8 mouse cellular contexts compared by ENCODE assay signal in the genomic region with DNA sequence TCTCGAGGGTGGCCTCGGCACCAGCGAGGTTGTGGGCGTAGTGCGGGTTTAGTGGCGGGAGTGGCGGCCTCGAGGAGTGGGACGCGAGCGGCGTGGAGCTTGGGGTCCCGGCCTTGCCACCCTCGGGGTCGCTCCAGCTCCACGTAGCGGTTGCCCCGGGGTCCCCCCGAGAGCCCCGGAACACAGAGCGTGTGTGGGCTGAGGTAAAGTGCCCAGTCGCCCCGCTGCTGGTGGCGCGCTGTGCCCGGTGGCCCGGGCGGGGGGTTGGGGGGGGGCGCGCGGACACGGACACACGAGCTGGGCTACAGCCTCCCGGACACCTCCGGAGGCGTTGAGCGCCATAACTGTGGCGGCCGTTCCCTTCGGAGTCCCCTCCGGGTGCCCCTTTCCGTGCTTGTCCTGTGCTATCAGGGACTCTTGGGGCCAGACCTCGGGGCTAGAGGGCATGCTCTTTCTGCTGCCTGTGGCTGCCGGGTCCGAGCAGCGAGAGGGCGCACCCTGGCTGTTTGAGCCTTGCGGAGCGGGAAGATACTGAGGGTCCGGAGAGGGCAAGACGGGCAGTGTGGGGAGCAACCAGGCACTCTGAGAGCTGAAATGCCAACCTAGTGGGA. TPM values are rescaled to one million over a fixed set of nuclear protein-coding genes. Genes with fewer than 3 reads are reported as not detected.
DNase-seq lines count a peak whose midpoint lies in the region; ATAC-seq and TF ChIP-seq lines count a peak whose summit lies in the region.

No protein-coding gene starts in this region.

- H3K9ac ChIP-seq in intestine, embryonic 15.5 days = peak overlapping the region; percentile 57
- H3K9ac ChIP-seq in liver, embryonic 15.5 days = peak overlapping the region; percentile 70

- no peaks in the 10 kb centered on the region for H3K27me3 ChIP-seq in intestine, embryonic 15.5 days (replicated peaks)
- no peaks in the 10 kb centered on the region for H3K27me3 ChIP-seq in liver, embryonic 15.5 days
- H3K27me3 ChIP-seq in testis, adult 2 months (ENCODE audit: control insufficient read depth, insufficient read depth, low read length) = no peaks in the 10 kb centered on the region

- no peaks in the 10 kb centered on the region for H3K4me1 ChIP-seq in intestine, embryonic 15.5 days (replicated peaks)
- H3K4me1 ChIP-seq in liver, embryonic 15.5 days (replicated peaks) = peaks cover 6% of the 10 kb centered on the region; the same call in 1 of the 2 replicates
- no peaks in the 10 kb centered on the region; the same call in 1 of the 2 replicates for H3K4me1 ChIP-seq in testis, adult 2 months (ENCODE audit: control insufficient read depth, insufficient read depth, low read length)

- ATAC-seq in intestine, embryonic 15.5 days = no peak; the same call in 1 of the 2 replicates
- ATAC-seq in liver, embryonic 15.5 days (ENCODE audit: insufficient read depth) = peak; percentile 39

- peak; percentile 61 for DNase-seq in 3134 (ENCODE audit: extremely low read depth, insufficient read length, low spot score)
- peak; percentile 48 for DNase-seq in Muller cell, postnatal 12 days (ENCODE audit: inconsistent ontology term)
- peak; percentile 35 to 43 for DNase-seq in cerebellum, postnatal 14 days
- peak; percentile 20 for DNase-seq in gastrocnemius, postnatal 25 days
- peak; percentile 1 to 7 for DNase-seq in natural killer cell, adult 2 months (ENCODE audit: low spot score in 2 of 2)

- H3K36me3 ChIP-seq in intestine, embryonic 15.5 days = no peaks in the 10 kb centered on the region
- 0 out of 2 replicates have a peak, but pooled peaks cover 4% of the 10 kb centered on the region for H3K36me3 ChIP-seq in liver, embryonic 15.5 days (replicated peaks)
- H3K36me3 ChIP-seq in testis, adult 2 months (ENCODE audit: control insufficient read depth, insufficient read depth, low read length) = no peaks in the 10 kb centered on the region

- 14% methylated on average over 51 of the region's 51 CpGs for WGBS in intestine, embryonic 15.5 days
- WGBS in liver, embryonic 15.5 days (ENCODE audit: insufficient replicate concordance) = 15% methylated on average over 41 of the region's 51 CpGs

- peak overlapping the region; percentile 61 for H3K4me2 ChIP-seq in intestine, embryonic 15.5 days (replicated peaks)
- peak overlapping the region; percentile 82 for H3K4me2 ChIP-seq in liver, embryonic 15.5 days

- H3K4me3 ChIP-seq in intestine, embryonic 15.5 days (replicated peaks) = peak overlapping the region; percentile 59
- H3K4me3 ChIP-seq in liver, embryonic 15.5 days (replicated peaks) = peak overlapping the region; percentile 70
- peak overlapping the region; percentile 94 for H3K4me3 ChIP-seq in testis, adult 2 months (ENCODE audit: control insufficient read depth, low read depth, low read length)

- TF ChIP-seq POLR2A in testis, adult 2 months (IDR thresholded peaks at IDR 0.05; ENCODE audit: control insufficient read depth, low read depth, low read length) = no peak

- no peaks in the 10 kb centered on the region for H3K9me3 ChIP-seq in intestine, embryonic 15.5 days
- H3K9me3 ChIP-seq in liver, embryonic 15.5 days (replicated peaks) = no peaks in the 10 kb centered on the region

- H3K27ac ChIP-seq in intestine, embryonic 15.5 days = peak overlapping the region; percentile 80
- peak overlapping the region; percentile 83 for H3K27ac ChIP-seq in liver, embryonic 15.5 days (replicated peaks)
- peak overlapping the region; percentile 94 for H3K27ac ChIP-seq in testis, adult 2 months (ENCODE audit: control insufficient read depth, insufficient read depth, low read depth, low read length)

- no peak for TF ChIP-seq CTCF in testis, adult 2 months (IDR thresholded peaks at IDR 0.05; ENCODE audit: control insufficient read depth, insufficient read depth, insufficient replicate concordance, low read depth, low read length)

RNA-seq across cellular contexts. Expression of a gene that starts 0.5 kb away (rescaled TPM):
- under 1 TPM; 0.72 to 0.95 TPM for total RNA-seq in gastrocnemius, postnatal 25 days (2021)
- polyA plus RNA-seq in intestine, embryonic 15.5 days (2015; fragmentation: Nextera tagmentation; extraction: Ambion mirVana) = 8.3 and 11.3 TPM in 2 replicates
- 5.8 and 6.0 TPM in 2 replicates for polyA plus RNA-seq in liver, embryonic 15.5 days (2015; fragmentation: Nextera tagmentation; extraction: Ambion mirVana)
- 2.7 and 4.0 TPM in 2 replicates for polyA plus RNA-seq in testis, adult 2 months (2012; rRNA removed)

Comparison
In these comparisons a context has a peak if more than half of its experiments do, and no peak if none do; other contexts are left out.
1. DNase-seq: peak in every context shown above with its lines; median percentile 61 in 3134; 48 in Muller cell, postnatal 12 days; 39 in cerebellum, postnatal 14 days; 20 in gastrocnemius, postnatal 25 days; 4 in natural killer cell, adult 2 months.